Mouse (Mus musculus): ENCODE measurements at regions not wholly inside any gene's neighbourhood (a gene's known extent, or its start where the extent isn't known, plus 50 kb on each side); places are given as distances from the start of the nearest gene placed in this dataset.

DNA sequence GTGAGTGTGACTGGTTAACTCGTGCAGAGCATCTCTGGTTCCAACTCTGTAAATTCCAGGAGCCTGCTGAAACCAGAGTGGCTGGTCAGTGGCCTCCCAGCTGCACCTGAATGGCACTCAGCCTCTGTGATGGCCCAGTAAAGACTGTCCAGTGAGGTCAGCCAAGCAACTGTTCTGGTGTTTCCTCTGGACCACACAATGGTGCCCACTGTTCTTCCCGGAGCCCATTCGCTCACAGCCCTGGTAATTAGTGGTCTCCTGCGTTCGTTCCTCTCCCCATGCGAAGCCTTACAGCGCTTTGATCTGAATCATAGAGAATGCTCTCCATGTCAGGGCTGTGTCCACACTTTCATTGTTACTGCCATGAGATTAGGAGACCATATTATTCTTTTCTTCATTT lies 75.5 kb downstream of the Enkur start:
- DNase-seq, result no peak

DNA sequence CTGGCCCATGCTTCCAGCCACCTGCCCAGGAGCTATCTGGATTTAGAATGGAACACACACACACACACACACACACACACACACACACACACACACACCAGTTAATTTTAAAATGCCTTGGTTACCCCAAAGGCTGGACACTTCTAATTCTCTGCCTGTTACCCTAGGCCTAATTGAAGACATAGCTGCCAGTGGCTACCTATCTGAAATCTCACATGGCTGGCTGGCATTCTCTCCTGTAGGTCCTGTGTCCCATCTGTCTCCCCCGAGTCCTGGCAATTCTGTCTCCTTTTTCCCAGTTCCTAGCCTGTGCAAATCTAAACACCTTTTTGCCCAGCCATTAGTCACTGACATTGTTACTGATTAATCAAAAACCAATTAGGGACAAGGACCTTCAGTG lies 78.6 kb downstream of the Enkur start:
- 57% methylated on average over 1 of the region's 1 CpGs for WGBS

More for the DNA sequence above, 75.5 kb downstream of the Enkur start:
- no peak overlapping the region for H3K9ac ChIP-seq
- no peak overlapping the region for H3K4me2 ChIP-seq (ENCODE audit: low read depth)
- H3K27me3 ChIP-seq (ENCODE audit: insufficient read depth, low read length), result no peaks in the 10 kb centered on the region
- no peaks in the 10 kb centered on the region for H3K4me1 ChIP-seq (ENCODE audit: insufficient read depth)
- H3K27ac ChIP-seq (ENCODE audit: low read depth, low read length), result no peak overlapping the region
- TF ChIP-seq CTCF (IDR thresholded peaks at IDR 0.05; ENCODE audit: low read depth), result no peak
- 0 out of 2 replicates have a peak, but pooled peaks have one; percentile 20 for ATAC-seq
- 32% methylated on average over 7 of the region's 7 CpGs for WGBS
- no peaks in the 10 kb centered on the region for H3K36me3 ChIP-seq (ENCODE audit: insufficient read depth)
- H3K9me3 ChIP-seq (ENCODE audit: low read length), result no peaks in the 10 kb centered on the region
- H3K4me3 ChIP-seq (ENCODE audit: low read depth, low read length), result no peak overlapping the region

DNA sequence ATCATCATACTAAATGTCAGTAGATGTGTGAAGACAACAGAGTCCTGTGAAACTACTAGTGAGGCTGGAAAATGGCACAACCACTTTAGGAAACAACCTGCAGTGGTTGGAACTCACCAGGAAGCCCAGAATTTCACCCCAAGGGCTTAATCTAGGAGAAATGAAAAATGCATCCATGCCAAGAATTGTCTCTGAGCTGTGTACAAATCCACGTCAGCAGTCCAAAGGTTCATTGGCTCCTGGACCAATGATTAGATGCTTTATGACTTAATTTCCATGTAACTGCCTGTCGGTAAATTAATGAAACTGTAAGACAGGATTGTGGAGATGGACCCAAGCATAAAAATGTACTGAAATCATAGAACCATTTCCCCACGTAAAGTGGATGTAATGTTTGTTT lies 82.7 kb downstream of the Enkur start:
- Histone ChIP-seq H3K4me3 (ENCODE audit: low read depth, low read length) (no peak overlapping the region), H3K9ac (no peak overlapping the region), H3K27ac (ENCODE audit: low read depth, low read length) (no peak overlapping the region), H3K4me1 (ENCODE audit: insufficient read depth) (no peaks in the 10 kb centered on the region), H3K9me3 (ENCODE audit: low read length) (no peaks in the 10 kb centered on the region), H3K4me2 (ENCODE audit: low read depth) (no peak overlapping the region), H3K36me3 (ENCODE audit: insufficient read depth) (no peaks in the 10 kb centered on the region), H3K27me3 (ENCODE audit: insufficient read depth, low read length) (no peaks in the 10 kb centered on the region)
- 76% methylated on average over 3 of the region's 3 CpGs for WGBS
- DNase-seq (no peak), ATAC-seq (no peak)
- no peak for TF ChIP-seq CTCF (IDR thresholded peaks at IDR 0.05; ENCODE audit: low read depth)

More for the DNA sequence above, 78.6 kb downstream of the Enkur start:
- DNase-seq, result no peak
- Histone ChIP-seq H3K4me3 (ENCODE audit: low read depth, low read length) (no peak overlapping the region), H3K36me3 (ENCODE audit: insufficient read depth) (no peaks in the 10 kb centered on the region), H3K27me3 (ENCODE audit: insufficient read depth, low read length) (no peaks in the 10 kb centered on the region), H3K9ac (no peak overlapping the region), H3K9me3 (ENCODE audit: low read length) (no peaks in the 10 kb centered on the region), H3K27ac (ENCODE audit: low read depth, low read length) (no peak overlapping the region), H3K4me1 (ENCODE audit: insufficient read depth) (no peaks in the 10 kb centered on the region), H3K4me2 (ENCODE audit: low read depth) (no peak overlapping the region)
- ATAC-seq, result no peak
- TF ChIP-seq CTCF (IDR thresholded peaks at IDR 0.05; ENCODE audit: low read depth), result no peak

DNA sequence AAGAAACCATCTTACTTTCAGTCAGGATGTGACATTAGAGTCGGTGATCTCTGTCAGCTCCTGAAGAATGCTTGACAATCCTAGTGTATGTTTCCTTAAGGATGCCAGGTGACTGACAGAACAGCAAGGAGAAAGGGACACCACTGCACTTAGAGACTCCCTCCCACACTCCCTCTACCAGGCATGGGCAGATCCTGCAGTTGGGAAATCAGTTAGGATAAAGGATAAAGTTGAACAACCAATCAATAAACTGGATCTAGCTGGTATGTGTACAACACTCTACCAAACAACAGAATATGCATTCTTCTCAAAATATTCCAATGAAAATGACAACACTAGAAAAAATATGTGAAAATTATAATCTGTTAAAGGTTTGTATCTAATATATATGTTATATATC lies 83.5 kb downstream of the Enkur start:
- no peak for ATAC-seq
- Histone ChIP-seq H3K4me3 (ENCODE audit: low read depth, low read length) (no peak overlapping the region), H3K4me2 (ENCODE audit: low read depth) (no peak overlapping the region), H3K4me1 (ENCODE audit: insufficient read depth) (no peaks in the 10 kb centered on the region), H3K27me3 (ENCODE audit: insufficient read depth, low read length) (no peaks in the 10 kb centered on the region), H3K9ac (no peak overlapping the region), H3K27ac (ENCODE audit: low read depth, low read length) (no peak overlapping the region), H3K9me3 (ENCODE audit: low read length) (no peaks in the 10 kb centered on the region), H3K36me3 (ENCODE audit: insufficient read depth) (no peaks in the 10 kb centered on the region)
- DNase-seq, result no peak
- WGBS, result 88% methylated on average over 1 of the region's 1 CpGs
- no peak for TF ChIP-seq CTCF (IDR thresholded peaks at IDR 0.05; ENCODE audit: low read depth)

DNA sequence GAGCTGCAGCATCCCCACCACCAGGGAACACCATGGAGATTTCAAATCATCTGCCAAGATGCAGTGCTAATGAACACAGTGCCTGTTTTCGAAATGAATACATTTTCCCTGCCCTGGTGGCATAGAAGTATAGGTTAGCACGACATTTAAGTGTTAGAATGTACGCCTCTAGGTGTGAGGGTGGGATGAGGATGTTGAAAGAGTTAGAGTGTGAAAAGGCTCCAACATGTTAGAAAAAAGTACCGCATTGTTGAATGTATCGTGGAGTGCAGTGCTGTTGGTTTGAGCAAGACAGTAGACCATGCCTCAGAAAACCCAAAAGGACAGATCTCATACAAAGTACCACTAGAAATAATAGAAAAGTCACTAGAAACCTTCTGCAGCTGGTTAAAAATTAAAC lies 88.3 kb downstream of the Enkur start:
- Histone ChIP-seq H3K36me3 (ENCODE audit: insufficient read depth) (no peaks in the 10 kb centered on the region), H3K27me3 (ENCODE audit: insufficient read depth, low read length) (no peaks in the 10 kb centered on the region), H3K4me3 (ENCODE audit: low read depth, low read length) (no peak overlapping the region), H3K4me1 (ENCODE audit: insufficient read depth) (no peaks in the 10 kb centered on the region), H3K9ac (no peak overlapping the region), H3K9me3 (ENCODE audit: low read length) (no peaks in the 10 kb centered on the region), H3K4me2 (ENCODE audit: low read depth) (no peak overlapping the region), H3K27ac (ENCODE audit: low read depth, low read length) (no peak overlapping the region)
- no peak; the same call in 1 of the 2 replicates for TF ChIP-seq CTCF (IDR thresholded peaks at IDR 0.05; ENCODE audit: low read depth)
- no peak for DNase-seq
- 68% methylated on average over 5 of the region's 5 CpGs for WGBS
- 0 out of 2 replicates have a peak, but pooled peaks have one; percentile 38 for ATAC-seq

DNA sequence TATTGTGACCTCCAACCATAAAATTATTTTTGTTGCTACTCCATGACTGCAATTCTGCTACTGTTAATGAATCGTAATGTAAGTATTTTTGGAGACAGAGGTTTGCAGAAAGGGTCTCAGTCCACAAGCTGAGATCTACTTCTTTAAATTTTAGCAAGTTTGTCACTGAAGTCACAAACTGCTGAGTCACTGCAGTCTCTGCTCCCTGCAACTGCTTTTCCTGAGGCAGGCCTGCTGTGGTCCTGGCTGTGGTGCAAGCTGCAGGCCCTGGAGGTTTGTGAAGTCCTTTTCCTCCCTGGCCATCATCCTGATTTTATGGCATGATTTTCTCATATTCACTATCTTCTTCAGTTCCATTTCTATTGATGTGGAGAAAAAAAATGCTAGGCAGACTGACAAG lies 93.6 kb downstream of the Enkur start:
- Histone ChIP-seq H3K9ac (no peak overlapping the region), H3K27ac (ENCODE audit: low read depth, low read length) (no peak overlapping the region), H3K4me2 (ENCODE audit: low read depth) (no peak overlapping the region), H3K36me3 (ENCODE audit: insufficient read depth) (no peaks in the 10 kb centered on the region), H3K9me3 (ENCODE audit: low read length) (no peaks in the 10 kb centered on the region), H3K27me3 (ENCODE audit: insufficient read depth, low read length) (no peaks in the 10 kb centered on the region), H3K4me3 (ENCODE audit: low read depth, low read length) (no peak overlapping the region), H3K4me1 (ENCODE audit: insufficient read depth) (no peaks in the 10 kb centered on the region)
- TF ChIP-seq CTCF (IDR thresholded peaks at IDR 0.05; ENCODE audit: low read depth), result no peak
- ATAC-seq, result no peak
- no peak for DNase-seq
- WGBS, result 98% methylated on average over 1 of the region's 1 CpGs

DNA sequence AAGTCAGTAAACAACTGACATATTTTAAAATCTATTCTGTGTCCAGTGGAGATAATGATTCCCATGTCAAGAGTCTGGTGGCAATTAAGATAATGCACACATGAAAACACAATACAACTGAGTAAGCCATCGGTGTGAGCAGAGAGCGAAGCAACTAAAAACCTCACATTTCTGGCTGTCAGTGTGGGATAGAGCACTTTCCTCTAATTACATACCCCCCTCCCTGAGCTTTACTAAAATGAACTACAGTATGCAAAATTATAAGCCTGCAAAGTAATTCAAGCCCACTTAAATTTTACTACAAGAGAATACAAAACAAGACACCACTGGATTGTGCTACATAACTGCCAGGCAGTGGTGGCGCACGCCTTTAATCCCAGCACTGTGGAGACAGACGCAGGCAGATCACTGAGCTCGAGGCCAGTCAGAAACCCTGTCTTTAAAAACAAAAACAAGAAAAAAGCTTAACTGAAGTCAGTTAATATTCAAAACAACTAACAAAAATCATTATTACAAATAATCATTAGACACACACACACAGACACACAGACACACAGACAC lies 104.8 kb downstream of the Enkur start:
- Histone ChIP-seq H3K27me3 (ENCODE audit: insufficient read depth, low read length) (no peaks in the 10 kb centered on the region), H3K4me1 (ENCODE audit: insufficient read depth) (no peaks in the 10 kb centered on the region), H3K4me3 (ENCODE audit: low read depth, low read length) (no peak overlapping the region), H3K4me2 (ENCODE audit: low read depth) (no peak overlapping the region), H3K27ac (ENCODE audit: low read depth, low read length) (no peak overlapping the region), H3K9ac (no peak overlapping the region), H3K36me3 (ENCODE audit: insufficient read depth) (no peaks in the 10 kb centered on the region), H3K9me3 (ENCODE audit: low read length) (no peaks in the 10 kb centered on the region)
- DNase-seq (no peak), ATAC-seq (peak; percentile 60)
- TF ChIP-seq CTCF (IDR thresholded peaks at IDR 0.05; ENCODE audit: low read depth), result no peak
- 50% methylated on average over 6 of the region's 6 CpGs for WGBS

Measured in forebrain, postnatal 0 days (tissue).